Mouse (Mus musculus): ENCODE measurements at regions not wholly inside any gene's neighbourhood (a gene's known extent, or its start where the extent isn't known, plus 50 kb on each side); places are given as distances from the start of the nearest gene placed in this dataset.

GRCm38 (mm10) chr3:156455042-156455441, 106.6 kb upstream of the Negr1 start:
- no peaks in the 10 kb centered on the region for H3K27me3 ChIP-seq (ENCODE audit: insufficient read depth, low read length)
- no peak overlapping the region for H3K4me3 ChIP-seq (ENCODE audit: low read length)
- no peak overlapping the region for H3K4me2 ChIP-seq (replicated peaks; ENCODE audit: low read depth, low read length)
- H3K36me3 ChIP-seq (ENCODE audit: insufficient read depth, low read length) = no peaks in the 10 kb centered on the region
- 64% methylated on average over 4 of the region's 4 CpGs for WGBS
- H3K9me3 ChIP-seq (ENCODE audit: low read length) = no peaks in the 10 kb centered on the region
- H3K9ac ChIP-seq (replicated peaks; ENCODE audit: low read length) = no peak overlapping the region
- H3K27ac ChIP-seq (ENCODE audit: low read length) = no peak overlapping the region
- ATAC-seq (ENCODE audit: low FRiP score, low TSS enrichment) = no peak
- no peaks in the 10 kb centered on the region for H3K4me1 ChIP-seq (ENCODE audit: insufficient read depth, low read length)

DNA sequence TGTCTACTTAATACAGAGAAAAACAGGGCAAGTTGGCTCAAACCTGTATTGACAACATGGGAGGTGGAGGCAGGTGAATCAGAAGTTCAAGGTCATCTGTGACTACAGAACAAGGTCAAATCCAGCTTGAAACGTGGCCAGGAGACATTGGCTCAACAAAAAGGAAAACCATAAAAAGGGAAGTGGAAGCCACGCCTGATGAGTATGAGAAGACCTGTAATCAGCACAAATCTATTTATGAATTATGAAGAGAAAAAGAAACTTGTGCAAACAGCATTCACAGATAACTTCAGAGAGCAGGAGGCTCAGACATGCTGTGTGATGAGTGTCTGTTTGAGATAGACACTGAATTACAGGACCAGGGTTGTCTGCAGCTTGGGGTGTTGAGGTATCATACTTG, 98.3 kb upstream of the Negr1 start:
- WGBS = 59% methylated on average over 2 of the region's 2 CpGs
- H3K36me3 ChIP-seq (ENCODE audit: insufficient read depth, low read length) = no peaks in the 10 kb centered on the region
- no peaks in the 10 kb centered on the region for H3K4me1 ChIP-seq (ENCODE audit: insufficient read depth, low read length)
- no peaks in the 10 kb centered on the region for H3K9me3 ChIP-seq (ENCODE audit: low read length)
- H3K4me3 ChIP-seq (ENCODE audit: low read length) = no peak overlapping the region
- no peak overlapping the region for H3K4me2 ChIP-seq (replicated peaks; ENCODE audit: low read depth, low read length)
- H3K27ac ChIP-seq (ENCODE audit: low read length) = no peak overlapping the region
- no peak overlapping the region for H3K9ac ChIP-seq (replicated peaks; ENCODE audit: low read length)
- H3K27me3 ChIP-seq (ENCODE audit: insufficient read depth, low read length) = no peaks in the 10 kb centered on the region
- ATAC-seq (ENCODE audit: low FRiP score, low TSS enrichment) = no peak

- no peak overlapping the region for H3K9ac ChIP-seq (replicated peaks; ENCODE audit: low read length)
- H3K4me2 ChIP-seq (replicated peaks; ENCODE audit: low read depth, low read length) = no peak overlapping the region
- no peaks in the 10 kb centered on the region for H3K27me3 ChIP-seq (ENCODE audit: insufficient read depth, low read length)
- H3K4me3 ChIP-seq (ENCODE audit: low read length) = no peak overlapping the region
- no peaks in the 10 kb centered on the region for H3K9me3 ChIP-seq (ENCODE audit: low read length)
- H3K27ac ChIP-seq (ENCODE audit: low read length) = no peak overlapping the region
- H3K4me1 ChIP-seq (ENCODE audit: insufficient read depth, low read length) = no peaks in the 10 kb centered on the region
- WGBS = 79% methylated on average over 5 of the region's 5 CpGs
- no peaks in the 10 kb centered on the region for H3K36me3 ChIP-seq (ENCODE audit: insufficient read depth, low read length)
- no peak for ATAC-seq (ENCODE audit: low FRiP score, low TSS enrichment)
Observed at GRCm38 (mm10) chr3:156465601-156466000, 96.0 kb upstream of the Negr1 start.

DNA sequence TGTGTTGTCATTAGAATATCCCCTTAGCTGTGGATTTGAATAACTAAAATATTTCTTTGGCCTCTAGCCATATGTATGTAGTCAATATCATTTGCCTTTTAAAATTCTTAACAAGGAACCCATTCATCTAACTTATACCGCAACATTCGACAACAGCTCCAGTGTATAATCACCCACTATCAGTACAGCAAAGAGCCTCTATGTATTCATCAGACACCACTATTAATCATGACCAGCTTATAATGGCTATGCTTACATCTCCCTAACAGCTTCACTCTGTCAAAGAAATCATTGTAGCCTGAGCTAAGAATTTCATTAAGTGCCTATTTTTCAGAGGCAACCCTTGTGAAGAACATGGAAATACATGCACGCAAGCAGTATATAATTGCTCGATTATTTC, 88.9 kb upstream of the Negr1 start:
- no peaks in the 10 kb centered on the region for H3K9me3 ChIP-seq (ENCODE audit: low read length)
- H3K27me3 ChIP-seq (ENCODE audit: insufficient read depth, low read length) = no peaks in the 10 kb centered on the region
- no peak overlapping the region for H3K9ac ChIP-seq (replicated peaks; ENCODE audit: low read length)
- no peak overlapping the region for H3K27ac ChIP-seq (ENCODE audit: low read length)
- WGBS = 93% methylated on average over 4 of the region's 4 CpGs
- H3K4me1 ChIP-seq (ENCODE audit: insufficient read depth, low read length) = no peaks in the 10 kb centered on the region
- ATAC-seq (ENCODE audit: low FRiP score, low TSS enrichment) = no peak
- no peaks in the 10 kb centered on the region for H3K36me3 ChIP-seq (ENCODE audit: insufficient read depth, low read length)
- no peak overlapping the region for H3K4me3 ChIP-seq (ENCODE audit: low read length)
- H3K4me2 ChIP-seq (replicated peaks; ENCODE audit: low read depth, low read length) = no peak overlapping the region
